Mouse (Mus musculus) frontal cortex, postnatal 10 days (tissue): ENCODE data around the gene Clca2.

Source experiments
- DNase-seq, 2 experiments: peaks; one replicate each; pipeline ENCODE4 v3.0.0; 2022; ENCODE audit warnings: low spot score in 2 of 2, mixed read lengths in 1 of 2

Clca2 gene

DNA sequence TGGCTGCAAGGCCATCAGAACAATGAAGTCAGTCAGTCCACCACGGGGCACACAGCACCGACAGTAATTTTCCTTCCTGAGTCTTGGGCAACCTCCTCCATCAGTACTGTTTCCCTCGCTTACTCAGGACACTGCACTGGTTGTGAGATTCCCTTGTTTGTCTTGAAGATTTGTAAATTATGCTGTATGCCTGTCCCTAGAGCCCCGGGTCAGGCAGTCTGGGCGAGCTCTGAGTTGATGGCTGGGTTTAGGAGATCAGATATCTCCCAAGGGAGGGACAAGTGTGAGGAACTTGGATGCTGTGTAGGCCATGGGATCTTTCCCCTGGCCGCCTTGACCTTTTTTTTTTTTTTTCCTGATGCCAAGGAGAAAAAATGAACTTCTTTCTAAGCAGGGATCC, at the start of gene Clca2:
Gene Clca2 (minus strand): TSS at position 153 of the 400 bp plus-strand sequence.
- DNase-seq, result no peak

DNA sequence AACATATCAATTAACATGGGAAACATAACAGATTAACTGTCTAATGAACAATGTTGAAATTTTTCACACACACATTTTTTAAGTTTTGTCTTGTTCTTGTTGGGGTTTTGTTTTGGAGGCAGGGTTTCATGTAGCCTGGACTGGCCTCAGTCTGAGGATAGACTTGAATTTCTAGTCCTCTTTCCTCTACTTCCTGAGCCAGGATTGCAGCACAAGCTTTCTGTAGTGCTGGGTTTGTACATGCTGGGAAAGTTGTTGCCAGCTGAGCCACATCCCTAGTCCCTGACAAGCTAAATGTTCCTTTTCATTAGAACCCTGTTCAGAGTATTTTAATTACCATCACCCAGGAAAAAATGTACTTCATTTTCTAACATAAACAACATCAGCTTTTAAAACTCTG, 48.7 kb upstream of the Clca2 start:
- DNase-seq, result no peak

DNA sequence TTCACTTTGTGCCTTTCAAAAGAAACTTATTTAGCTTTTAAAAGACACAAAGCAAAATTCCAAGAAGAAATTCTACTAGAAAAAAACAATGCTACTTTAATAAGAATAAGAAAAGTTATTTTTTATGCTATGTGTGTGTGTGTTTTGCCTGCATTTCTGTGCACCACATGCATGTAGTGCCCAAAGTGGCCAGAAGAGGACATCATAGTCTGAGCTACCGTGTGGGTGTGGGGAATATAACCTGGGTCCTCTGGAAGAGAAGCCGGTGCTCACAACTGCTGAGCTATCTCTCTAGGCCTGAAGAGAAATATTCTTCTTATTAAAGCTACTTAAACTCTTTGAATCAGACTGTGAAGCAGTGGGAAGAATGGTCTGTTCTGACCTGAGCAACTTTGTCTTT, 48.2 kb upstream of the Clca2 start:
- DNase-seq, result no peak

DNA sequence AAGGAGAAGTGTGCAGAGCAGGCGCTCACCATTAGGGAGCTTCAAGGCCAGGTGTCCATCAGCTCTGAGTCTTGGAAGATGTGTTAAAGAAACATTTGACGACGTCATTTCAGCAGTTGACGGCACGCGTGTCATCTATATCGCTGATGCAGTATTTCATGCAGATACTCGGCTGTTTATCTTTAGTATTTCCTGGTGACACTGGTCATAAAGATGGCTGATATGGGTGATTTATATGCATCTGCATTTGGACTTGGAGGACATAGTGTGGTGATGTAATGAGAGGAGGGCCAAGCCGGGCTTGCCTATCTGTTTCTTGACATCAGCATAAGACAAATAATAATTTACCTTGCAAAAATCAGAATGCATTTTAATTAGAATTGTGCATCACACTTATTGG, 47.6 kb upstream of the Clca2 start:
- DNase-seq, result no peak

DNA sequence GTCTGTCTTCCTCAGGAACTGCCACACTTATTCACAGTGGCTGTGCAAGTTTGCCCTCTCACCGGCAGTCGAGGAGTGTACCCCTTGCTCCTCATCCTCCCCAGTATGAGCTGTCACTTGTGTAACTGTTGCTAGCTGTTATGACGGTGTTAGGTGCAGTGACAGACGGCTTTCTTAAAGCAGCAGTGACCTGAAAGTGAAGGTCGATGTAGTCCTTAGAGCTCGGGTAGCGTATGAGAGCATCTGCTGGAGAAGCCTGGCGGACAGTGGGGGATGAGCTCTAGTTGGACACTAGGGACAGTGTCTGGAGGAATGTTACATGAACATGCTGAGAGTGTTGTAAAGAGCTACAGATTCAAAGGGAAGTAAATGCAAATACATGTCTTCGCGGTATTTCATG, 44.6 kb upstream of the Clca2 start:
- no peak for DNase-seq

DNA sequence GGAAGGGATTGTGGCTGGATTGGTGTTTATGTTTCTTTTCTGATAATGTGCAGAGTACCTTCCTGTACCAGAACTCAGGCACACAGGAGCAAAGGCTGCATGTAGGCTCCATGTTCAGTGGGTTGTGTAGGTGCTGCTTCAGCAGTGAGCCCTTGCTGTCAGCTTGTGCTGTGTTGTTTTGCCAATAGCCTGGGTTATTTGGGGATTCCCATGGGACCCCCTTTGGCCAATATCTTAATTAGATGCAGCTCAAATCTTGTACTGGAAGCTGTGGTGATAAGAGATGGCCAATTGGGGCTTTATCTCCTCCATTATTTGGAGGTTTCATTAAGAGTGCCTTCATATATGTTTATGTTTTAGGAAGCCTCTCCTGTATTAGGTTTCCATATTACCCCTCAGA, 43.7 kb upstream of the Clca2 start:
- no peak for DNase-seq

DNA sequence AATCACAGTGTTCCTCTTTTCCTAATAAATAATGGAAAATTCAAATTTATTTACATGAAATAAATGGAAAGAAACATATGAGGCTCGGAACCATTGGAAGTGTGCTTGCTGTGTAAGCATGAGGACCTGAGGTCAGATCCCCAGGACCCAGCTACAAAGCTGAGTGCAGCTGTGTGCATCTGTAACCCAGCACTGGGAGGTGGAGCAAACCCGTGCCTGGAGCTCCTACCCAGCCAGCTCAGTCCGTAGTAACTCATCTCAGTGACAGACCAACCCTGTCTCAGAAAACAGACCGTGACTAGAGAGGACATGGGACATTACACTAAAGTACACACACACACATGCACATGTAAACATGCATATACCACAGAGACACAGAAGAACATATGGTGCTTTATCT, 41.0 kb upstream of the Clca2 start:
- DNase-seq, result no peak

DNA sequence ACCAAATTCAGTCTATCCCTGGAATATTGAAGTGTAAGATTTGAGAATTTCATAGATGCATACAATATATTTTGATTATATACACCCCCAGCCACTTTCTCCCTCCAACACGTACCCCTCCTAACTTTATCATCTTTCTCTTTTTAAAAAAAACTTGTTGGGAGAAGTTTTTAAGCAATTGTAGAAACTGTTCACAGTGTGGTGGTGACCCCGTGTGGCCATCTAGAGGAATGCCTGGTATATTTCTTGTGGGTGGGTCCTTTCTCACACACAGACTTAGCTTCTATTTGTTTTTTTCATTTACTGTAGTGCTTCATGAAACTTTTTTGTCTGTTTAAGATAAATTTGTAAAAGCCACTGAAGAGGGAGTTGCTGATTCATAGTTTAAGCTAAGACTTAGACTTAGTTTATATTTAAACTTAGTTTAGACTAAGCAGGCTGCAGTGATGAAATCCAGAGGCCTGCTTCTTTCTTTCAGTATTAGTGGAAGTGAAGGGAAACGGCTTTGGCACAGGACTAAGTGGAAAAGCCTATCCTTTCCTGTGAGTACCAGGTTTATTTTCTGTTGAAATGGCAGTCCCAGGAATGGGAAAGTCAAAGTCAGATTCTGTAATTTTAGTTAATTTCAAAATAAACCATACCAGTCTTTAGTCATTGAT, 32.1 kb upstream of the Clca2 start:
- DNase-seq, result peak in 1 of 2 experiments; percentile 34

DNA sequence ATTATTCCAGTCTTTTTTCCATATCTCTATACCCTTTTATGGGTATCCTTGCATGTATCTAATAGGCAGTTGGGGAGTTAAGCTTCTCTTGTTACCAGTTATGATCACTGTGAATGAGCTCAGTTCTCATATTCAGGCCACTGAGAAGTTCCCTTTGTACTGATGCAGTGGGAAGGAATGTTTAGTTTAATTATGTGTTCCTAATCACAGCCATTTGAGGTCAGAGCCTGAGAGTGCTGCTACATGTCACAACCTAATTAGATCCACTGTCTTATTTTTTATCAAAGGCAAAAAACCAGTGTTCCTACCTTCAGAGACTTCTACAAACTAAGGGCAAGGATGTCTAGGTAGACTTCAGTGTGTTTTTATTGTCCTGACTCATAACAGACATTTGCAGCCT, 30.1 kb upstream of the Clca2 start:
- no peak for DNase-seq

DNA sequence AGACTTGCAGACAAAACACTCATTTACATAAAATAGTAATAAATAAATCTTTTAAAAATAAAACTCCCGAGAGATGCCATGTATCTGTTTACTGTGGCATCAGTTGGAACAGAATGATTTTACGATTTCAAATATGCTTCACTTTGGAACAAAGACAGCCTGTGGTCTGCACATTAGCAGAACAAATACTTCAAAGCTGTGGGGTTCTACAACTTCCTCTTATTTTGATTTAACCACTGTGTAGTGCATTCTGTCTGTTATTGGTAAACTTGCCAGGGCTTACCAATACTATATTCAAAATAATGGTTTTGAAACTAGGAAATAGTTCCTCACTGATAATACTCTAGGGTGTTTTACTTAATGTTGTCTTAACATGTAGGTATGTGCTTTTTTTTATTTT, 27.4 kb upstream of the Clca2 start:
- DNase-seq, result no peak

DNA sequence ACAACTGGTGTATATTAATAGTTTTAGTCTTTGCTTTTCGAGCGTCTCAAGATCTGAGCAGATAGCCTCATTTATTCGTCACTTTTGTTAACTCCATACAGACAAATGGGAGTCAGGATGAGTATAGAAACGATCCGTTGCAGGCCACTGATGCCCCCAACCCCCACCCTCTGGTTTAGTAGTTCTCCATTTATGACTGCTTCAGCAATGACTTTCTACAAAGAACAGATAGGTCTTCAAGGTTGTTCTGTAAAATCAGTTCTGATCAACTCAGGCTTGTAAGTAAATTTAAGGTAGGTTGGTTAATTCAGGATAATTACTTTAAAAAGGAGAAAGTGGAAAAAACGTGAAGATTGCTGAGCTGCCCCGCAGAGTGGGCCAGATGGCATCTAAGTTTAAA, 20.2 kb upstream of the Clca2 start:
- DNase-seq, result no peak

DNA sequence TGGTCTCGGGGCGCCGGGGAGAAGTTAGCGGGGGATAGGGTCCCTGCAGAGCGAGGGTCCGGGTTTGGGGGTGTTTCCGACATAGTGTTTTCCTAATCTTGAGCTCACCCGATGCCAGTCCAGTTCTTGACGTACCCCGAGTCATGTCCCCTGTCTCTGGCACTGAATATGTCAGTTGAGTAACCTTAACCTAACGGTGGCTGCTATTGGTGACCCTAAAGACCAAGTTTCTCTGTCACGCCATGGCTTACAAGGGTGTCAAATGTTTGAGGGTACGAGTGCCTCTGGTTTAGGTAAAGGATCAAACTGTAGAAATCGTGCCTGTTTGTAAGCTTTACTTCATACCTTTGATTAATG, 19.7 kb upstream of the Clca2 start:
- DNase-seq, result no peak

DNA sequence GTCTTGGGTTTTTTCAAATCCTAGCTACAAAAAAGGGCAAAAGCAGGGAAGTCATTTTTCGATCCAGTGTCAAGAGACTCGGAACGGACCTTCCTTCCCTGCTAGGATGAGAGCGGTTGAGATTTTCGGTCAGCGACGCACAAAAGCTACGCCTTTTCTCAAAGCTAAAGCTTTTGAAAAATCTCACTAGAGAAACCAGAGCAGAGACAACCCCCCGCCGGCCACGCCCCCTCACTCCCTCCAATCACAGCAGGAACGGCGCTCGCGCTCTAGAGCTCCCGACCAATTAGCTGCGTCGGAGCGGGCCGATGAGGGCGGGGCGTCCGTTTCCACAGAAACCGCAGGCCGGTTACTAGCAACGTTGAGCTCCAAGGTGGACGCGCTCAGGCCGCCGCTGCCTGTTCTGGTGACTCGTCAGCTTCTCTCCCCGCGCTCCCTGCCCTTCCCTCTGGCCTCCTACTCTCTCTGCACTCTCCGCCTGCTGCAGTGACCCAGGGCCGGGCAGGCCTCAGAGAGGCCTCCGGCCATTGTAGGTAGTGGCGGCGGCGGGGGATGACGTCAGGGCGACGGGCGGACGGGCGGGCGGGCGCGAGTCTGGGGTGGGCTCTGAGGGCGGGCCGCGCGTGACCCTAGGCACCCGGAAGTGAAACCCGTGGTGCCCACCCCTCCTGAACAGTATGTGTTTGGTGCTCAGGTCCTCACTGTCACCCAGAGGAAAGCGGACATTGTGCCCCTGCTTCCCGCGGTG, 19.2 kb upstream of the Clca2 start, which contains the start of gene Odf2l:
Gene Odf2l (plus strand): TSS at position 335 of the 748 bp plus-strand sequence.
- peak; percentile 95 to 98 for DNase-seq

DNA sequence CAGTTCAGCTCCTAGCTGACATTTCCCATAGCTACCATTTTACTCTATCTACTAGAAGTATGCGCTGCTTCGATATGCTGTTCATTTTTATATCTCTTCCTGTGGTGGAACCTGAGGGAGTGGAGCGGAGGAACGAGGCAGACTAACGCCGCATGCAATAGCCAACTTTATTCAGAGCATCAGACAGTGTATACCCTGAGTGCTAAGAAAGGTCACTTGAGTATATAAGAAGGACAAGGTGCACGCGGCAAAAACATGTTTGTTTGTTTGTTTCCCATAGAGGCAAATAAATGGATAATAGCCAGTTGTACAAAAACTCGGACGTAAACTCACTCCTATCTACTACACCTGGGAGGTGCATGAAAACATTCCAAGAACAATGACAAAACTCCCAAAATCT, 18.4 kb upstream of the Clca2 start:
- DNase-seq, result no peak

DNA sequence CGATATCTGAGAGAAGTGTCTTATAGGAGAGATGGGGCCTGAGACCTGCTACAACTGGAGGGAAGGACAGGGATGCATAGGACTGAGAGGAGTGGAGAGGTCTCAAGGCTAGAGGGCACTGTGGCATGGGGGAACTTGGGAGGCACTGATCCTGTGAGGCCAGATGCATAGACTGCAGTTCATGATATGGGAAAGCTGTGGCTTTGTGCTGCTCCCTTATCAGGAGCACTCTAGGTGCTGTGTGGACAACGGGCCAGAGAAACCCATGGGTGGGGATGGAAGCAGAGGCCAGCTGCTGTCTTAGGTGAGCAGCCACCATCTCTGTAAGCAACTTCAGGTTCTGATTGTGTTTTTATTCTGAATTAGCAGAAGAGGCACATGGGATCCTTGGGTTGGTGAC, 15.9 kb upstream of the Clca2 start:
- DNase-seq, result no peak

DNA sequence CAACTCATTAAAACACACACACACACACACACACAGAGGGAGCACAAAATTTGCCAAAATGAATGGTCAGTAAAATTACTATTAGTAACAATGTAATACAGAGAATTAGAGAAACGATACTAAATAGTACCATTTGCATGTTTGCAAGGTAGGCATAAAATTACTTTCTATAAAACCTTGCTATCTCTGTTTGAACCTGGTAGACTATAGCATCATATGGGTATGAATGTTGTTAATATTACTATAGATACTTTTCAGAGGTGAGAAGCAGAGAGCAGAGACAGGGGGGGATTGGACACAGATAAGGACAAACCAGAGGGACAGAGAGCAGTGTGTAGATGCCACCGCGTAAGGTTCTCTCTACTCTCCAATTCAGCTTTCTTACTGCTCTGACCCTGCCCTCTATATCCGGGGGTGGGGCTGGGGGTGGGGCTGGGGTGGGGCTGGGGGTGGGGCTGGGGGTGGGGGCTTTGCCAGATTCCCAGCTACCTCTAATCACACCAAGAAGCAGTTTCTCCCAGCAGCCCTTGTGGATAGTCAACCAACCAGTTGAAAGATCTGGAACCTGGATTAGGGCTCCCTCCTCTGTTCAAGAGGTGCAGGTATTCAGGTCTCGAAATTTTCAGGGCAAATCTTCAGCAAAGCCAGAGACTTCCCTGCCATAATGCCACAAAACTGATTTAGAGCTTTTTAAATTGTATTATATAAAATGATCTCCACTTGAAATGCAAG, 6.7 kb upstream of the Clca2 start:
- DNase-seq, result no peak

DNA sequence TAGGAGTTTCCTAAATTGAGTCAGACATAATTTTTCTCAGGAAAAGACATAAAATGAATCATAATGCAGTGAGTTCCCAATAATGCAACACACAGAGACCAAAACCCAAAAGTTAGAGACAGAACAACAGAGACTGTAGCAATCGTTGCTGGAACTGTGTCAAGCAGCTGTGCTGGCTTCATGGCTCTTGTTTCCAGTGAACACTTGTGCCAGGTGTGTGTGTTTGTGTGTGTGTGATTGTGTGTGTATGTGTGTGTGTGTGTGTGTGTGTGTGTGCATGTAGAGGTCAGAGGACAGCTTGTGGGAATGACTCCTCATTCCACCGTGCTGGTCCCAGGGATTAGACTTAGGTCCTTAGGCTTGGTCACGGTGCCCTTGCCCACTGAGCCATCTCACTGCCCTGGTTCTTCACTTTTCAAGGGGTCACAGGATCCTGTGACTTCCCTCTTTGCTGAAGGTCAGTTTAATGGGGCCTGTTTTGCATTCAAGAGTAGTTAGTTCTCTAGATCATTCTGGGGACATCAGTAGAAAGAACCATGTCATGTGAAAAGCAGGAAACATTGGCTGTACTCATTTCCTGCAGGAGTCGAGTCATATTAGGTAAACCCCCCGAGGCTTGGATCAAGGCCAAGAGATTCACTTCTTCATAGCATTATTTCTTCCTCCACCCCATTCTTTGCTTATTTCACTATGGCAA, 6.0 kb upstream of the Clca2 start:
- no peak for DNase-seq

DNA sequence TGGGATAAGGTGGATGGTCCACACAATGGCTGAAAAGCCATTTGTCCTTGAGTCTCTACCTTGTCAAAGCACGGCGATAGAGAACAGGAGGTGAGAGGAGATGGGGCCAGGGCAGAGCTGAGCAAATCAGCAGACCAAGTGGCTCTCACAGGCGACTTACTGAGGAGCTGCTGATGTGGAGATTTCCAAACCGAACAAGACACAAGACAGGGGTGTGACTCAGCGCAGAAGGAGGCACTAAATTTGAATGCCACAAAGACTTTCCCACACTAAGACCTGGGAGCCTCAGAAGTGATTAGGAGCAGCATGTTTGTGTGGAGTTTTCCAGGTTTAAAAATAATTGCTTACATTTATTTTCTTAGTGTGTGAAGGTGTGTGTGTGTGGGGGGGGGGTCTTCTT, 4.5 kb upstream of the Clca2 start:
- DNase-seq, result no peak

DNA sequence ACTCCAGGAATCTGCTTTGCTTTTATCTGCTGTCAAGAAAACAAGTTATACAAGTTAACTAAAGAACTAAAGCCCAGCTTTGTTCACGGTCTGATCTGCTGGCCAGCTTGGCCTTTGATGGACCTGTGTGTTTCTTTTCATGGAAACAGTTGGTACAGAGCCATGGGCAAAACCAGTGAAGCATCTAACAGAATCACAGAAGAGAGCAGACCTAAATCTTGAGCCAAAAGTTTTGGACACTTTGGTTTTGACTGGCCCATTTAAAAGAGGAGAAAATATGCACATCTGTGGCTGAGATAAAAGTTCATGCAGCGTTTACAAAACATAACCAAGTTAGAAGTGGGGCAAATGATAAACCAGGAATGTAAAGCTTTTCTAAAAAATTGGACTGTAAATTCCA, 4.1 kb upstream of the Clca2 start:
- DNase-seq, result no peak

DNA sequence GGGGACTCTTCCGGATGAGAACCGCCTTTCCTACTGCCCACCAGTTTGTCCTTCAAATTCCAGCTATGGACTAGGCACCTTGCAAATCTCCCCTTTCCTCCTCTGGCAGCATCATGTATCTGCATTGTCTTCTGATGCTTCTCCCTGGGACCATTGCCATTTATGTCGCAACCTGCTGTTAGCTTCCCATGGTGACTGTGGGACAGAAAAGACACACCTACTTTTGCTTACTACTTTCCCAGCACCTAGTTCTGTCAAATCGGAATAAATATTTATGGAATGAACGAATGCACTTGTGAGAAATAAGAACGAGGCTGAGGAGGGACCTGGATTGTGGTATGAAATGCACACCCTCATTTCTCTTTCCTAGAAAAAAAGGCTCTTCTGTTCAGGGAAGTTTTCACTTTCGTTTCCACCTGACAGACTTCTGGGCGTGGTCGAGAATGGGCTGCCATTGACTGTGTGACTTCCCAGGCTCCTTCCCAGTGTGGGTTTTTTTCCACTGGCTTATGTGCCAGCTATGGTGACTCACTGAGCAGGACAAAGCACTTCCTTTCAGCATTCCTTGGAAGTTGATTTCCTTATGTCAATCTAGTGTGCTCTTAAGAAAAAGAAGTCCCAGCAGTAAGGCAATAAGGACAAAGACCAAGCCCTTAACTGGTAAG, 2.8 kb upstream of the Clca2 start:
- no peak for DNase-seq

DNA sequence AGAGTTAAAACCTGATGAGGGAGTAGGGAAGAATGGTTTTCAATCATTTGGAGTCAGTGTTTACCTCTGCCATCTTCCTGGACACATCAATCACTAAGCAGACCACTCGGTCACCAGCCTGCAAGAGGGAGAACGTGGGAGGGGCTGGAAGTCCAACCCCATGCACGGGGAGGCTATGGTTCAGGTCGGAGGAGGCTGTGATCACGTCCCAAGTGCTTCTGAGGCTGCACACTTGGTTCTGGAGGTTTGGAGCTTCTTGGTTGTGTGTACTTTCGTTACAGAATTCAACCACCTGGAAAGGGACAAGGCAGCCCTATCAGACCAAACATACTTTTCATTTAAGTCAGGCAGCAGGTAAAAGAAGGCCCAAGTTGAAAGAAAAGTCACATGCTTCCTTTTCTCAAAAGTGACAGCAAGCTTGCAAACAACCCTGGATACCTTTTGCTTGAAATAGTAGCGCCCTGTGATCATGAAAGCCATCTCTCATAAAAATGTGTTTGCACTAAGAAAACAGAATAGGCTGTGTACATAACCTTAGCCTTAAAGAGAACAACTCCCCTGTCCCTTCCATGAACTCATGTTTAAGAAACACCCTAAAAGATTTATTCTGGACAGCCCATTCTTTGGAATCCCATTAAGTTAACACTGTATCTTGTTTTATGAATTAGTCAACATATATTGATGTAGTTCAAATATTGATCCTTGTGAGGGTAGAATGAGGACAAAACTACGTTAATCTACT, 11.2 kb downstream of the Clca2 start:
- no peak for DNase-seq
